Mouse (Mus musculus) kidney, adult 2 months (tissue): Measurements from ENCODE around the gene 4931406P16Rik.

Experiments used
- CTCF ChIP-seq: fragments of 200-500 bp; conservative IDR thresholded peaks from 2 replicates; pipeline ENCODE4 v1.5.1; 2011; ENCODE audit warnings: low read depth, mild to moderate bottlenecking, control low read depth, low read length, moderate library complexity, mixed read lengths; ENCODE audit not compliant: insufficient read depth, insufficient read length
- POLR2A ChIP-seq: fragments of 200-500 bp; IDR thresholded peaks from one replicate; pipeline ENCODE4 v1.6.1; 2011; ENCODE audit warnings: low read depth, low read length, control low read depth

GRCm38 (mm10) chr7:34324005-34324404, 10.7 kb upstream of the 4931406P16Rik start:
- TF ChIP-seq CTCF (no peak), POLR2A (no peak)
